Mouse (Mus musculus): ENCODE measurements around the gene Zbtb40. TPM values are rescaled to one million over a fixed set of nuclear protein-coding genes. Genes with fewer than 3 reads are reported as not detected.

The Zbtb40 gene
- polyA plus RNA-seq, 1 experiment from 2014 or later = 5.6 TPM

- Histone ChIP-seq H3K27ac (ENCODE audit: low read depth, low read length) (no peak overlapping the region), H3K9me3 (ENCODE audit: control insufficient read depth, low read length) (no peaks in the 10 kb centered on the region), H3K9ac (ENCODE audit: low read depth, low read length) (no peak overlapping the region), H3K4me2 (replicated peaks; ENCODE audit: low read depth, low read length) (no peak overlapping the region), H3K27me3 (ENCODE audit: control insufficient read depth, insufficient read depth, low read length) (peaks cover 52% of the 10 kb centered on the region), H3K36me3 (ENCODE audit: control insufficient read depth, insufficient read depth, low read length) (no peaks in the 10 kb centered on the region), H3K4me1 (ENCODE audit: control insufficient read depth, insufficient read depth, low read length) (peaks cover 25% of the 10 kb centered on the region), H3K4me3 (ENCODE audit: low read length) (no peak overlapping the region)
- ATAC-seq (ENCODE audit: low FRiP score, low TSS enrichment) = no peak
- WGBS = 24% methylated on average over 9 of the region's 9 CpGs
Measured at GRCm38 (mm10) chr4:136960581-136960980, 88.0 kb downstream of the Zbtb40 start.

GRCm38 (mm10) chr4:136960068-136960467 lies 88.5 kb downstream of the Zbtb40 start:
- no peak overlapping the region for H3K9ac ChIP-seq (ENCODE audit: low read depth, low read length)
- H3K36me3 ChIP-seq (ENCODE audit: control insufficient read depth, insufficient read depth, low read length) = no peaks in the 10 kb centered on the region
- H3K27me3 ChIP-seq (ENCODE audit: control insufficient read depth, insufficient read depth, low read length) = peaks cover 52% of the 10 kb centered on the region
- no peak overlapping the region for H3K4me3 ChIP-seq (ENCODE audit: low read length)
- no peak overlapping the region for H3K4me2 ChIP-seq (replicated peaks; ENCODE audit: low read depth, low read length)
- ATAC-seq (ENCODE audit: low FRiP score, low TSS enrichment) = no peak
- no peak overlapping the region for H3K27ac ChIP-seq (ENCODE audit: low read depth, low read length)
- 36% methylated on average over 3 of the region's 3 CpGs for WGBS
- peaks cover 25% of the 10 kb centered on the region for H3K4me1 ChIP-seq (ENCODE audit: control insufficient read depth, insufficient read depth, low read length)
- H3K9me3 ChIP-seq (ENCODE audit: control insufficient read depth, low read length) = no peaks in the 10 kb centered on the region

GRCm38 (mm10) chr4:136956751-136957446 lies 91.7 kb downstream of the Zbtb40 start, which contains the start of gene Epha8:
Gene Epha8 (minus strand): TSS chr4:136956816.
- H3K9ac ChIP-seq (ENCODE audit: low read depth, low read length) = peak within 1 kb of the TSS; percentile 37; the same call in 1 of the 2 replicates
- H3K4me2 ChIP-seq (replicated peaks; ENCODE audit: low read depth, low read length) = peak within 1 kb of the TSS; percentile 82
- H3K4me3 ChIP-seq (ENCODE audit: low read length) = peak within 1 kb of the TSS; percentile 37
- H3K9me3 ChIP-seq (ENCODE audit: control insufficient read depth, low read length) = no peaks in the 10 kb centered on the region
- peaks cover 23% of the 10 kb centered on the region for H3K4me1 ChIP-seq (ENCODE audit: control insufficient read depth, insufficient read depth, low read length)
- H3K27me3 ChIP-seq (ENCODE audit: control insufficient read depth, insufficient read depth, low read length) = peaks cover 66% of the 10 kb centered on the region
- no peak within 1 kb of the TSS for H3K27ac ChIP-seq (ENCODE audit: low read depth, low read length)
- WGBS = 2% methylated on average over 53 of the region's 75 CpGs
- H3K36me3 ChIP-seq (ENCODE audit: control insufficient read depth, insufficient read depth, low read length) = no peaks in the 10 kb centered on the region
- no peak for ATAC-seq (ENCODE audit: low FRiP score, low TSS enrichment)

GRCm38 (mm10) chr4:136954562-136954961 lies 94.0 kb downstream of the Zbtb40 start:
- Histone ChIP-seq H3K4me1 (ENCODE audit: control insufficient read depth, insufficient read depth, low read length) (peaks cover 8% of the 10 kb centered on the region; the same call in 1 of the 2 replicates), H3K9ac (ENCODE audit: low read depth, low read length) (no peak overlapping the region), H3K27ac (ENCODE audit: low read depth, low read length) (no peak overlapping the region), H3K9me3 (ENCODE audit: control insufficient read depth, low read length) (no peaks in the 10 kb centered on the region), H3K4me2 (replicated peaks; ENCODE audit: low read depth, low read length) (no peak overlapping the region), H3K27me3 (ENCODE audit: control insufficient read depth, insufficient read depth, low read length) (peaks cover 65% of the 10 kb centered on the region), H3K36me3 (ENCODE audit: control insufficient read depth, insufficient read depth, low read length) (no peaks in the 10 kb centered on the region), H3K4me3 (ENCODE audit: low read length) (no peak overlapping the region)
- WGBS = 72% methylated on average over 6 of the region's 6 CpGs
- no peak for ATAC-seq (ENCODE audit: low FRiP score, low TSS enrichment)

- no peak overlapping the region for H3K9ac ChIP-seq (ENCODE audit: low read depth, low read length)
Measured at GRCm38 (mm10) chr4:136949266-136949989, 99.2 kb downstream of the Zbtb40 start.

GRCm38 (mm10) chr4:136945397-136945796 lies 103.2 kb downstream of the Zbtb40 start:
- Histone ChIP-seq H3K4me2 (replicated peaks; ENCODE audit: low read depth, low read length) (no peak overlapping the region), H3K9ac (ENCODE audit: low read depth, low read length) (no peak overlapping the region), H3K36me3 (ENCODE audit: control insufficient read depth, insufficient read depth, low read length) (no peaks in the 10 kb centered on the region), H3K27me3 (ENCODE audit: control insufficient read depth, insufficient read depth, low read length) (peaks cover 32% of the 10 kb centered on the region), H3K27ac (ENCODE audit: low read depth, low read length) (no peak overlapping the region), H3K4me1 (ENCODE audit: control insufficient read depth, insufficient read depth, low read length) (peaks cover 7% of the 10 kb centered on the region; the same call in 1 of the 2 replicates), H3K9me3 (ENCODE audit: control insufficient read depth, low read length) (no peaks in the 10 kb centered on the region), H3K4me3 (ENCODE audit: low read length) (no peak overlapping the region)
- ATAC-seq (ENCODE audit: low FRiP score, low TSS enrichment) = 0 out of 2 replicates have a peak, but pooled peaks have one; percentile 14
- WGBS = 56% methylated on average over 17 of the region's 17 CpGs

More at GRCm38 (mm10) chr4:136949266-136949989, 99.2 kb downstream of the Zbtb40 start:
- H3K36me3 ChIP-seq (ENCODE audit: control insufficient read depth, insufficient read depth, low read length) = no peaks in the 10 kb centered on the region
- H3K9me3 ChIP-seq (ENCODE audit: control insufficient read depth, low read length) = no peaks in the 10 kb centered on the region
- H3K27me3 ChIP-seq (ENCODE audit: control insufficient read depth, insufficient read depth, low read length) = peaks cover 32% of the 10 kb centered on the region
- ATAC-seq (ENCODE audit: low FRiP score, low TSS enrichment) = no peak
- H3K4me3 ChIP-seq (ENCODE audit: low read length) = no peak overlapping the region
- no peak overlapping the region for H3K27ac ChIP-seq (ENCODE audit: low read depth, low read length)
- no peak overlapping the region for H3K4me2 ChIP-seq (replicated peaks; ENCODE audit: low read depth, low read length)
- H3K4me1 ChIP-seq (ENCODE audit: control insufficient read depth, insufficient read depth, low read length) = peaks cover 3% of the 10 kb centered on the region; the same call in 1 of the 2 replicates
- WGBS = 47% methylated on average over 10 of the region's 10 CpGs

GRCm38 (mm10) chr4:136944558-136945350 lies 103.8 kb downstream of the Zbtb40 start:
- 71% methylated on average over 11 of the region's 11 CpGs for WGBS
- no peak overlapping the region for H3K27ac ChIP-seq (ENCODE audit: low read depth, low read length)
- ATAC-seq (ENCODE audit: low FRiP score, low TSS enrichment) = no peak
- H3K9me3 ChIP-seq (ENCODE audit: control insufficient read depth, low read length) = no peaks in the 10 kb centered on the region
- no peak overlapping the region for H3K4me2 ChIP-seq (replicated peaks; ENCODE audit: low read depth, low read length)
- no peaks in the 10 kb centered on the region for H3K36me3 ChIP-seq (ENCODE audit: control insufficient read depth, insufficient read depth, low read length)
- H3K27me3 ChIP-seq (ENCODE audit: control insufficient read depth, insufficient read depth, low read length) = peaks cover 32% of the 10 kb centered on the region
- H3K4me3 ChIP-seq (ENCODE audit: low read length) = no peak overlapping the region
- H3K9ac ChIP-seq (ENCODE audit: low read depth, low read length) = peak overlapping the region; percentile 28; the same call in 1 of the 2 replicates
- peaks cover 7% of the 10 kb centered on the region; the same call in 1 of the 2 replicates for H3K4me1 ChIP-seq (ENCODE audit: control insufficient read depth, insufficient read depth, low read length)

- H3K9me3 ChIP-seq (ENCODE audit: control insufficient read depth, low read length) = no peaks in the 10 kb centered on the region
- peaks cover 23% of the 10 kb centered on the region for H3K27me3 ChIP-seq (ENCODE audit: control insufficient read depth, insufficient read depth, low read length)
- no peak overlapping the region for H3K4me2 ChIP-seq (replicated peaks; ENCODE audit: low read depth, low read length)
- H3K27ac ChIP-seq (ENCODE audit: low read depth, low read length) = no peak overlapping the region
- WGBS = 20% methylated on average over 13 of the region's 13 CpGs
- H3K9ac ChIP-seq (ENCODE audit: low read depth, low read length) = no peak overlapping the region
- H3K36me3 ChIP-seq (ENCODE audit: control insufficient read depth, insufficient read depth, low read length) = no peaks in the 10 kb centered on the region
- no peak for ATAC-seq (ENCODE audit: low FRiP score, low TSS enrichment)
- peaks cover 7% of the 10 kb centered on the region; the same call in 1 of the 2 replicates for H3K4me1 ChIP-seq (ENCODE audit: control insufficient read depth, insufficient read depth, low read length)
- H3K4me3 ChIP-seq (ENCODE audit: low read length) = no peak overlapping the region
Measured at GRCm38 (mm10) chr4:136943175-136943574, 105.4 kb downstream of the Zbtb40 start.

All from kidney, embryonic 14.5 days (tissue).